Mouse (Mus musculus) liver, embryonic 14.5 days (tissue): ENCODE measurements around the gene 2010300C02Rik.

Source experiments
- CTCF ChIP-seq: IDR thresholded peaks from 2 replicates; pipeline ENCODE4 v1.5.1; 2016; ENCODE audit warnings: antibody characterized with exemption, low read depth, control low read depth
- EP300 ChIP-seq: IDR thresholded peaks from 2 replicates; pipeline ENCODE4 v1.6.1; 2016; ENCODE audit warnings: antibody characterized with exemption, low read depth

GRCm38 (mm10) chr1:37667386-37667785, 52.5 kb downstream of the 2010300C02Rik start:
- TF ChIP-seq CTCF (no peak), EP300 (no peak)
